Mouse (Mus musculus) embryonic facial prominence, embryonic 12.5 days (tissue): ENCODE results near the gene Gm20696. TPM values are rescaled to one million over a fixed set of nuclear protein-coding genes. Genes with fewer than 3 reads are reported as not detected.

Source experiments
- ATAC-seq: fragments of 200-750 bp; cut with Nextera tagmentation; 2 replicates; pipeline ENCODE4 v1.8.0; 2017; ENCODE audit not compliant: insufficient number of reproducible peaks, insufficient read depth, low FRiP score, low TSS enrichment
- H3K27ac ChIP-seq: fragments of 300-500 bp; sonication (generic); 2 replicates; pipeline ENCODE4 v1.5.1; 2016; ENCODE audit warnings: mild to moderate bottlenecking
- H3K27me3 ChIP-seq: fragments of 300-500 bp; sonication (generic); 2 replicates; pipeline ENCODE4 v1.6.1; 2016; ENCODE audit warnings: mild to moderate bottlenecking, moderate library complexity
- H3K36me3 ChIP-seq: fragments of 300-500 bp; sonication (generic); 2 replicates; pipeline ENCODE4 v1.6.1; 2016; ENCODE audit warnings: mild to moderate bottlenecking
- H3K4me1 ChIP-seq: fragments of 300-500 bp; sonication (generic); 2 replicates; pipeline ENCODE4 v1.6.1; 2016
- H3K4me2 ChIP-seq: fragments of 300-500 bp; sonication (generic); replicated peaks from 2 replicates; pipeline ENCODE4 v1.6.1; 2016; ENCODE audit warnings: mild to moderate bottlenecking, moderate library complexity
- H3K4me3 ChIP-seq: fragments of 300-500 bp; sonication (generic); 2 replicates; pipeline ENCODE4 v1.5.1; 2016; ENCODE audit warnings: mild to moderate bottlenecking
- H3K9ac ChIP-seq: fragments of 300-500 bp; sonication (generic); 2 replicates; pipeline ENCODE4 v1.6.1; 2016; ENCODE audit warnings: mild to moderate bottlenecking, moderate library complexity
- H3K9me3 ChIP-seq: fragments of 300-500 bp; sonication (generic); 2 replicates; pipeline ENCODE4 v1.6.1; 2016; ENCODE audit warnings: mild to moderate bottlenecking, moderate library complexity
- WGBS: fragments of 180-500 bp; shearing (Covaris S2); methylation state at CpG from one replicate; pipeline ENCODE4 v1.1.7; 2016; 5-methylcytosine and 5-hydroxymethylcytosine counted together
- polyA plus RNA-seq: library from polyadenylated mRNA; unstranded; fragments of >200 nt; fragmentation: Nextera tagmentation; extraction: Ambion mirVana; gene quantifications from 2 replicates; pipeline ENCODE4 v1.2.1, GENCODE M21; 2016

Gene Gm20696
- polyA plus RNA-seq, 1 experiment from 2014 or later = 7.5 TPM

DNA sequence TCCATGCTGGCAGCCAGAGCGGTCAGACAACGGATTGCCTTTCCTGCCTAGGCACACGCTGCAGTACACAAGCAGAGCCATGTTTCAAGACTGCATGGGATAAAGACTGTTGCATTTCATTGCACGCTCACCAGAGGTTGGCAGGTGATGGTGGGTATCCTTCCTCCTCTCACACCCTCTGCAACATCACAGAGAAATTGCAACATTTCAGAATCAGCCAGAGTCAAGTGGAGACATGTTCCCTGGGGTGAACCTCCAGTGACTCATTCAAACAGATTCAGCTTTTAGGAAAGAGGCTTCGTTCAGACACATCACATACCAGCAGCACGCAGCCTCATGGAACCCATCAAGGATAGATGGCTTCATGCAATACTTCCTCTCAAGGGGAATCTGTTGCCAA lies 274.1 kb downstream of the Gm20696 start:
- no peaks in the 10 kb centered on the region for H3K9me3 ChIP-seq
- H3K27ac ChIP-seq = no peak overlapping the region; the same call in 1 of the 2 replicates

GRCm38 (mm10) chr6:99388741-99389675 lies 277.6 kb downstream of the Gm20696 start:
- Histone ChIP-seq H3K4me3 (no peak overlapping the region), H3K4me1 (peaks cover 4% of the 10 kb centered on the region; the same call in 1 of the 2 replicates), H3K27me3 (no peaks in the 10 kb centered on the region), H3K27ac (no peak overlapping the region), H3K4me2 (no peak overlapping the region), H3K9ac (no peak overlapping the region), H3K9me3 (no peaks in the 10 kb centered on the region), H3K36me3 (no peaks in the 10 kb centered on the region)
- WGBS = 64% methylated on average over 19 of the region's 19 CpGs
- no peak for ATAC-seq

More for the DNA sequence above, 274.1 kb downstream of the Gm20696 start:
- H3K4me3 ChIP-seq = no peak overlapping the region
- H3K27me3 ChIP-seq = no peaks in the 10 kb centered on the region
- 0 out of 2 replicates have a peak, but pooled peaks cover 2% of the 10 kb centered on the region for H3K36me3 ChIP-seq
- no peak for ATAC-seq
- no peak overlapping the region for H3K4me2 ChIP-seq
- peaks cover 6% of the 10 kb centered on the region; the same call in 1 of the 2 replicates for H3K4me1 ChIP-seq
- H3K9ac ChIP-seq = no peak overlapping the region
- WGBS = 91% methylated on average over 6 of the region's 6 CpGs

DNA sequence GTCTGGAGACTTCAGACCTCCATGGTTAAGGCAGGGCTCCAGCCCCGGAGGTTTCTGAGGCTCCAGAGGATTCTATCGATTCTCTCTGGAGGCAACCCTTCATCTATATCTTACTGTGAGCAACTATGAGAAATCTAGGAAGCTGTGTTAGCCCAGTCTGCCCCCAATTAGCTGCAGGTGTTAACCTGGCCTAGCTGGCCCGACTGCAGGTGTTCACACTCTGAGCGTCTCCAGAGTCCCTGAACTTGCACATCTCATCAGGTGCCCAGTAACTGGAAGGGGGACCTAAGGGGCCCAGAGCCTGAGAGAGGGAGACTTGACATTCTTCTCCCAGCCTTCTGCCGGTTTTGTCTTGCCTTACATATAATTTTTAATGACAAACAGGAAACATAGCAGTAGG lies 278.6 kb downstream of the Gm20696 start:
- Histone ChIP-seq H3K27me3 (no peaks in the 10 kb centered on the region), H3K36me3 (no peaks in the 10 kb centered on the region), H3K9me3 (no peaks in the 10 kb centered on the region), H3K4me1 (peaks cover 4% of the 10 kb centered on the region; the same call in 1 of the 2 replicates), H3K4me2 (no peak overlapping the region), H3K4me3 (no peak overlapping the region), H3K27ac (no peak overlapping the region), H3K9ac (no peak overlapping the region)
- no peak for ATAC-seq
- 84% methylated on average over 5 of the region's 5 CpGs for WGBS

- Histone ChIP-seq H3K4me2 (no peak overlapping the region), H3K27ac (no peak overlapping the region), H3K36me3 (no peaks in the 10 kb centered on the region), H3K4me1 (peaks cover 4% of the 10 kb centered on the region; the same call in 1 of the 2 replicates), H3K4me3 (no peak overlapping the region), H3K9me3 (no peaks in the 10 kb centered on the region), H3K27me3 (no peaks in the 10 kb centered on the region), H3K9ac (no peak overlapping the region)
- no peak for ATAC-seq
- 79% methylated on average over 2 of the region's 2 CpGs for WGBS
These were observed 281.5 kb downstream of the Gm20696 start for GRCm38 (mm10) chr6:99385059-99385604.

GRCm38 (mm10) chr6:99383846-99384472 lies 282.6 kb downstream of the Gm20696 start:
- no peaks in the 10 kb centered on the region for H3K9me3 ChIP-seq
- ATAC-seq = no peak
- H3K4me2 ChIP-seq = no peak overlapping the region
- H3K4me3 ChIP-seq = no peak overlapping the region
- H3K36me3 ChIP-seq = no peaks in the 10 kb centered on the region
- 70% methylated on average over 4 of the region's 4 CpGs for WGBS
- no peaks in the 10 kb centered on the region for H3K4me1 ChIP-seq
- H3K27me3 ChIP-seq = no peaks in the 10 kb centered on the region
- H3K27ac ChIP-seq = no peak overlapping the region
- no peak overlapping the region for H3K9ac ChIP-seq

DNA sequence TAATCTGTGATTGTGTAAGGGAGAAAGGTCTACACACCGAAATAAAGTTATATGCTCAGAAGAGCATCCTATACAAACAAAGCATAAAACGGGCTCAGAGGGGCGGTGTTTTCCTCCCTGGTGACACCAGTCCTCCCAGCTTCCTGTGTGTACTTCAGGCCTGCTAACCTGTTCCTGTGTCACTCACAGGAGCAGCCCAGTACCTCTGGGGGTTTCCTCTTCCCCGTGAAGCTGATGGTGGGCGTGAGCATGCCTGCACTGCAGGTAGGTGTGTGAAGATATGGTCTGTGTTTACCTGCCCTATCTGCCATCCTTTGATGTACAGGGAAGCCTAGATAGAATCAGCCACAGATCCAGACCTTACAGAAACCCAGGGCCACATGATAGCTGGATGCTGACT lies 286.5 kb downstream of the Gm20696 start:
- Histone ChIP-seq H3K27me3 (no peaks in the 10 kb centered on the region), H3K4me3 (no peak overlapping the region), H3K4me1 (peaks cover 18% of the 10 kb centered on the region), H3K36me3 (no peaks in the 10 kb centered on the region), H3K4me2 (no peak overlapping the region), H3K9ac (no peak overlapping the region), H3K27ac (no peak overlapping the region), H3K9me3 (no peaks in the 10 kb centered on the region)
- no peak for ATAC-seq
- 94% methylated on average over 5 of the region's 5 CpGs for WGBS

DNA sequence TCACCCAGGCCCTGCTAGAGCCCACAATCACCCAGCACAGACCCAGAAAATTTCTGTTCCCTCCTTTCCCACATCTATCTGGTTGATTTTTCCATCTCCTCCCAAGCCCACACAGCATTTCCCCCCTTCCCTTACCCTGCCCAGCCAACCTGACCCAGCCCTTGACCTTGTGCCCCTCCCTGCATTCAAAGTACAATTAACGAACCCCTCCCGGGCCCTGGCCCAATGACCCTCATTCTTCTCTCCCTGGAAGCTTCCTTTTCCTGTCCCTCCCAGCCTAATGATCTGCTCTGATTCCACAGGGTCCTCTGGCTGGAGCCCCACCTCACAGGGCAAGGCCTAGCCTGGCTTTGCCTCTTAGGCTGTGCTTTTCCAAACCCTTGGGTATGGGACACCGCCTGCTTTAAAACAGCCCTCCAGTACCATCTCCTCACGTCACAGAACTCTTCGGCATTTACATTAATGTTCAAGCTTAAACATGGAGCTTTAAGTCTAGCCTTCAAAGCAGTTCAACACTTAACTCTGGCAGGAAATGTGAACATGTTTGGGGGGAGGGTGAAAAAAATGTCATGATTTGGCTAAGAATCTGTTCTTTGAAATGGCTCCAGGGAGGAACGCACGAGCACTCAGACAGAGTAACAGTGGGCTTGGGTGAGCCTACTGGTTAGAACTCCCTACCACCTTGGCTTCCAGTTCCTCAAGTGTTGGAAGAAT lies 287.4 kb downstream of the Gm20696 start:
- no peaks in the 10 kb centered on the region for H3K9me3 ChIP-seq
- no peak overlapping the region for H3K4me2 ChIP-seq
- H3K4me1 ChIP-seq = peaks cover 25% of the 10 kb centered on the region
- no peak overlapping the region for H3K4me3 ChIP-seq
- 64% methylated on average over 7 of the region's 7 CpGs for WGBS
- no peaks in the 10 kb centered on the region for H3K27me3 ChIP-seq
- H3K36me3 ChIP-seq = no peaks in the 10 kb centered on the region
- ATAC-seq = no peak
- H3K27ac ChIP-seq = no peak overlapping the region
- no peak overlapping the region for H3K9ac ChIP-seq

GRCm38 (mm10) chr6:99377716-99378115 lies 288.9 kb downstream of the Gm20696 start:
- Histone ChIP-seq H3K36me3 (no peaks in the 10 kb centered on the region; the same call in 1 of the 2 replicates), H3K9ac (no peak overlapping the region), H3K27ac (peak overlapping the region; percentile 17; the same call in 1 of the 2 replicates), H3K4me3 (no peak overlapping the region), H3K4me1 (peaks cover 25% of the 10 kb centered on the region), H3K4me2 (no peak overlapping the region), H3K9me3 (no peaks in the 10 kb centered on the region), H3K27me3 (no peaks in the 10 kb centered on the region)
- no peak for ATAC-seq
- 57% methylated on average over 4 of the region's 4 CpGs for WGBS

GRCm38 (mm10) chr6:99377131-99377530 lies 289.5 kb downstream of the Gm20696 start:
- H3K27ac ChIP-seq = 0 out of 2 replicates have a peak overlapping the region, but pooled peaks have one; percentile 17
- no peaks in the 10 kb centered on the region for H3K27me3 ChIP-seq
- no peak overlapping the region for H3K4me3 ChIP-seq
- peaks cover 25% of the 10 kb centered on the region for H3K4me1 ChIP-seq
- WGBS = 53% methylated on average over 2 of the region's 2 CpGs
- no peak overlapping the region for H3K9ac ChIP-seq
- no peaks in the 10 kb centered on the region; the same call in 1 of the 2 replicates for H3K36me3 ChIP-seq
- no peak for ATAC-seq
- H3K9me3 ChIP-seq = no peaks in the 10 kb centered on the region
- H3K4me2 ChIP-seq = no peak overlapping the region

GRCm38 (mm10) chr6:99376721-99377120 lies 289.9 kb downstream of the Gm20696 start:
- no peak overlapping the region for H3K9ac ChIP-seq
- WGBS = 81% methylated on average over 8 of the region's 8 CpGs
- ATAC-seq = no peak
- peaks cover 25% of the 10 kb centered on the region for H3K4me1 ChIP-seq
- H3K4me3 ChIP-seq = no peak overlapping the region
- H3K36me3 ChIP-seq = no peaks in the 10 kb centered on the region; the same call in 1 of the 2 replicates
- H3K27ac ChIP-seq = no peak overlapping the region
- no peaks in the 10 kb centered on the region for H3K27me3 ChIP-seq
- H3K9me3 ChIP-seq = no peaks in the 10 kb centered on the region
- H3K4me2 ChIP-seq = no peak overlapping the region

- H3K9me3 ChIP-seq = no peaks in the 10 kb centered on the region
- H3K4me3 ChIP-seq = no peak overlapping the region
- H3K4me2 ChIP-seq = no peak overlapping the region
- H3K27me3 ChIP-seq = no peaks in the 10 kb centered on the region
- H3K36me3 ChIP-seq = no peaks in the 10 kb centered on the region; the same call in 1 of the 2 replicates
- H3K27ac ChIP-seq = no peak overlapping the region
- H3K4me1 ChIP-seq = peaks cover 25% of the 10 kb centered on the region
- H3K9ac ChIP-seq = no peak overlapping the region
- 65% methylated on average over 6 of the region's 6 CpGs for WGBS
- ATAC-seq = no peak
These were observed 290.7 kb downstream of the Gm20696 start for GRCm38 (mm10) chr6:99375865-99376264.
